Mouse (Mus musculus): Measurements from ENCODE around the gene Ubac1. TPM values are rescaled to one million over a fixed set of nuclear protein-coding genes. Genes with fewer than 3 reads are reported as not detected.

The Ubac1 gene
- polyA plus RNA-seq, 1 experiment from 2014 or later = 107 TPM

GRCm38 (mm10) chr2:25969319-25969718 lies 52.2 kb downstream of the Ubac1 start:
- H3K4me2 ChIP-seq (ENCODE audit: low read length) = no peak overlapping the region
- no peak overlapping the region for H3K9ac ChIP-seq (ENCODE audit: low read length)
- no peaks in the 10 kb centered on the region for H3K9me3 ChIP-seq (replicated peaks; ENCODE audit: control insufficient read depth, low read length)
- no peaks in the 10 kb centered on the region; the same call in 1 of the 2 replicates for H3K4me1 ChIP-seq (ENCODE audit: control insufficient read depth, insufficient read depth, low read length)
- H3K4me3 ChIP-seq (ENCODE audit: low read depth, low read length) = no peak overlapping the region
- peaks cover 34% of the 10 kb centered on the region for H3K36me3 ChIP-seq (ENCODE audit: control insufficient read depth, insufficient read depth, low read length)
- DNase-seq (ENCODE audit: low spot score) (no peak), ATAC-seq (no peak)
- no peaks in the 10 kb centered on the region for H3K27me3 ChIP-seq (replicated peaks; ENCODE audit: control insufficient read depth, insufficient read depth, low read length)
- H3K27ac ChIP-seq (ENCODE audit: low read depth, low read length) = no peak overlapping the region
- 94% methylated on average over 4 of the region's 4 CpGs for WGBS

DNA sequence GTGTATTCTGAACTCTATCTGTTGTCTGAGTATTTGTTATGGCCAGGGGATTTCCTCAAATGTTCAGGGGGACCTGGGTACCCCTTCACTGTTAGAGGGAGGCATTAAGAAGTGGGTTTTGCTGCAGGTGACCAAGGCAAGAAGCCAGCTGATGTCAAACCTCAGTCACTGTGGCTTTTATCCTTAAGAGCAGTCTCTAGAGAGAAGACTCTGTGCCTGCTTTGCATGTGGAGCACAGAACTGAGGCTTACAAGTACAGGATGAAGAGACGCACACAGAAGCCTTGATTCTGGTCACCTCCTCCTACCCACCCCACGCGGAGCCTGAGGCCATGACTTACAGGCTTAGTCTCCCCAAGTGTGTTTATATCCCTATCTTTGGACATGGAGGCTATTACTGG lies 72.3 kb downstream of the Ubac1 start:
- H3K9me3 ChIP-seq (replicated peaks; ENCODE audit: control insufficient read depth, low read length) = no peaks in the 10 kb centered on the region
- no peak overlapping the region for H3K4me2 ChIP-seq (ENCODE audit: low read length)
- H3K9ac ChIP-seq (ENCODE audit: low read length) = no peak overlapping the region
- H3K36me3 ChIP-seq (ENCODE audit: control insufficient read depth, insufficient read depth, low read length) = peaks cover 75% of the 10 kb centered on the region
- no peaks in the 10 kb centered on the region for H3K4me1 ChIP-seq (ENCODE audit: control insufficient read depth, insufficient read depth, low read length)
- H3K4me3 ChIP-seq (ENCODE audit: low read depth, low read length) = no peak overlapping the region
- no peaks in the 10 kb centered on the region for H3K27me3 ChIP-seq (replicated peaks; ENCODE audit: control insufficient read depth, insufficient read depth, low read length)
- DNase-seq (ENCODE audit: low spot score) (no peak), ATAC-seq (no peak)
- no peak overlapping the region for H3K27ac ChIP-seq (ENCODE audit: low read depth, low read length)
- WGBS = 96% methylated on average over 3 of the region's 3 CpGs

Other genes with a start within 250 kb of the Ubac1 start
- not detected in 2 replicates for gene Lcn11, start 244.7 kb downstream of the Ubac1 start, polyA plus RNA-seq (2014; fragmentation: Nextera tagmentation; extraction: Ambion mirVana)
- gene Gm13539, start 239.5 kb downstream of the Ubac1 start, polyA plus RNA-seq (2014; fragmentation: Nextera tagmentation; extraction: Ambion mirVana) = not detected in 2 replicates
- not detected in 2 replicates for gene Glt6d1, start 205.9 kb downstream of the Ubac1 start, polyA plus RNA-seq (2014; fragmentation: Nextera tagmentation; extraction: Ambion mirVana)
- not detected in 2 replicates for gene Lcn9, start 198.6 kb downstream of the Ubac1 start, polyA plus RNA-seq (2014; fragmentation: Nextera tagmentation; extraction: Ambion mirVana)
- gene Sohlh1, start 174.5 kb downstream of the Ubac1 start, polyA plus RNA-seq (2014; fragmentation: Nextera tagmentation; extraction: Ambion mirVana) = not detected in 2 replicates
- gene Kcnt1, start 158.0 kb downstream of the Ubac1 start, polyA plus RNA-seq (2014; fragmentation: Nextera tagmentation; extraction: Ambion mirVana) = 3.3 and 5.3 TPM in 2 replicates
- gene Camsap1, start 38.5 kb downstream of the Ubac1 start, polyA plus RNA-seq (2014; fragmentation: Nextera tagmentation; extraction: Ambion mirVana) = 30.9 and 61.3 TPM in 2 replicates
- gene Nacc2, start 101.5 kb upstream of the Ubac1 start, polyA plus RNA-seq (2014; fragmentation: Nextera tagmentation; extraction: Ambion mirVana) = 6.1 and 11.8 TPM in 2 replicates
- not detected in 2 replicates for gene Lhx3, start 186.5 kb upstream of the Ubac1 start, polyA plus RNA-seq (2014; fragmentation: Nextera tagmentation; extraction: Ambion mirVana)
- gene Qsox2, start 215.8 kb upstream of the Ubac1 start, polyA plus RNA-seq (2014; fragmentation: Nextera tagmentation; extraction: Ambion mirVana) = 10.6 and 12.2 TPM in 2 replicates

All from forebrain, embryonic 14.5 days (tissue).